Mouse (Mus musculus) kidney, embryonic 16.5 days (tissue): ENCODE measurements at regions not wholly inside any gene's neighbourhood (a gene's known extent, or its start where the extent isn't known, plus 50 kb on each side); places are given as distances from the start of the nearest gene placed in this dataset.

Experiments
- ATAC-seq: fragments of 200-750 bp; cut with Nextera tagmentation; 2 replicates; pipeline ENCODE4 v1.8.0; 2017; ENCODE audit warnings: moderate TSS enrichment; ENCODE audit not compliant: low FRiP score, low TSS enrichment
- H3K27ac ChIP-seq: fragments of 300-500 bp; sonication (generic); 2 replicates; pipeline ENCODE4 v1.5.1; 2014; ENCODE audit warnings: low read length
- H3K27me3 ChIP-seq: fragments of 300-500 bp; sonication (generic); 2 replicates; pipeline ENCODE4 v1.6.1; 2014; ENCODE audit warnings: low read length, control low read depth, mixed read lengths; ENCODE audit not compliant: insufficient read depth
- H3K36me3 ChIP-seq: fragments of 300-500 bp; sonication (generic); 2 replicates; pipeline ENCODE4 v1.6.1; 2014; ENCODE audit warnings: low read length, control low read depth, mixed read lengths; ENCODE audit not compliant: insufficient read depth
- H3K4me1 ChIP-seq: fragments of 300-500 bp; sonication (generic); 2 replicates; pipeline ENCODE4 v1.6.1; 2014; ENCODE audit warnings: low read length, control low read depth, mixed read lengths; ENCODE audit not compliant: insufficient read depth
- H3K4me2 ChIP-seq: fragments of 300-500 bp; sonication (generic); replicated peaks from 2 replicates; pipeline ENCODE4 v1.6.1; 2014; ENCODE audit warnings: low read depth, low read length
- H3K4me3 ChIP-seq: fragments of 300-500 bp; sonication (generic); 2 replicates; pipeline ENCODE4 v1.5.1; 2014; ENCODE audit warnings: mild to moderate bottlenecking, low read length
- H3K9ac ChIP-seq: fragments of 300-500 bp; sonication (generic); replicated peaks from 2 replicates; pipeline ENCODE4 v1.6.1; 2014; ENCODE audit warnings: low read length
- H3K9me3 ChIP-seq: fragments of 300-500 bp; sonication (generic); 2 replicates; pipeline ENCODE4 v1.6.1; 2016; ENCODE audit warnings: low read length, control low read depth
- WGBS: fragments of 180-500 bp; shearing (Covaris S2); extraction: QIAGEN DNeasy Blood & Tissue Kit; methylation state at CpG from one replicate; pipeline ENCODE4 v1.1.7; 2014; 5-methylcytosine and 5-hydroxymethylcytosine counted together

DNA sequence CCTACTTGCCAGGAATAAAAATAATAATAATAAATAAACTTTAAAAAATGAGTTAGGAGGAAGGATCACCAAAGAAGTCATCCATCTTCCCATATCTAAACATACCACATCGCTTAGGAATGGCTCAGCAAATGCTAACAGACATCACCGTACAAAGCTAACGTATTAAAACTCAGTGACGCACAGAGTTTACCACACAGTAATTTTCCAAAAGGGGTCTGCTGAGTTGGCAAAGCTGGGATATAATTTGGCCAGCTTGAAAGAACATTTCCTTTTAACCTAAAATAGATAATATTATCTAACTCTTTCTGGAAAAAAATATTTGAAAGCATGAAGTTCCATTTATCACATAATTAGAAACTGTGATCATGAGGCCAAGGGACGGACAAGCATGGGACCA lies 268.6 kb downstream of the Nfkbiz start:
- no peak overlapping the region for H3K4me2 ChIP-seq
- no peak for ATAC-seq
- no peaks in the 10 kb centered on the region for H3K9me3 ChIP-seq
- peaks cover 6% of the 10 kb centered on the region for H3K4me1 ChIP-seq
- no peaks in the 10 kb centered on the region for H3K36me3 ChIP-seq
- no peaks in the 10 kb centered on the region for H3K27me3 ChIP-seq
- WGBS = 70% methylated on average over 5 of the region's 5 CpGs
- H3K9ac ChIP-seq = no peak overlapping the region
- H3K27ac ChIP-seq = no peak overlapping the region
- H3K4me3 ChIP-seq = no peak overlapping the region

GRCm38 (mm10) chr16:55555821-55556535 lies 258.2 kb upstream of the Zpld1 start:
- H3K4me2 ChIP-seq = no peak overlapping the region
- WGBS = 70% methylated on average over 10 of the region's 10 CpGs

GRCm38 (mm10) chr16:55555224-55555623 lies 257.4 kb upstream of the Zpld1 start:
- Histone ChIP-seq H3K4me2 (no peak overlapping the region), H3K4me3 (no peak overlapping the region), H3K36me3 (no peaks in the 10 kb centered on the region), H3K9me3 (no peaks in the 10 kb centered on the region), H3K4me1 (no peaks in the 10 kb centered on the region), H3K27ac (no peak overlapping the region), H3K27me3 (no peaks in the 10 kb centered on the region), H3K9ac (no peak overlapping the region)
- no peak for ATAC-seq
- WGBS = 67% methylated on average over 6 of the region's 6 CpGs

More at GRCm38 (mm10) chr16:55555821-55556535, 258.2 kb upstream of the Zpld1 start:
- Histone ChIP-seq H3K9ac (no peak overlapping the region), H3K9me3 (no peaks in the 10 kb centered on the region), H3K27ac (no peak overlapping the region), H3K36me3 (no peaks in the 10 kb centered on the region), H3K4me1 (no peaks in the 10 kb centered on the region), H3K4me3 (no peak overlapping the region), H3K27me3 (no peaks in the 10 kb centered on the region)
- no peak for ATAC-seq

DNA sequence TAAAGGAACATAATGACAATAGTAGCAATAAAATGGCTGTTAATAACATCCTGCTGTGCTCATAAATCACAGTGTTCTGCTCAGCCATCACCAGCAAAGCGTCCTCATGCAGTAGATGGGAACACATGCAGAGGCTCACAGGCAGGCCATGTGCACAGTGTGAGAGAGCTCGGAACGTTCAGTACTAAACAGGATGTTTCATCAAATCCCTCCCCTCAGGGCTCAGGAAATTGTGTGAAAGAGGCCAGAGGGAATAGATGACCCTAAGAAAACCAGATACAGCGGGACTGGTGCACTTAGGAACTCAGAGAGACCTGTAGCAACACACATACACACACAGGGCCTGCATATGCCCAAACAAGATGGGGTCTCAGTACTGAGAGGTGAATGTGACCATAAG lies 256.1 kb upstream of the Zpld1 start:
- no peaks in the 10 kb centered on the region for H3K4me1 ChIP-seq
- 62% methylated on average over 4 of the region's 4 CpGs for WGBS
- no peaks in the 10 kb centered on the region for H3K36me3 ChIP-seq
- no peak overlapping the region for H3K9ac ChIP-seq
- no peaks in the 10 kb centered on the region for H3K9me3 ChIP-seq
- H3K4me3 ChIP-seq = no peak overlapping the region
- no peak overlapping the region for H3K27ac ChIP-seq
- no peaks in the 10 kb centered on the region for H3K27me3 ChIP-seq
- ATAC-seq = no peak
- H3K4me2 ChIP-seq = no peak overlapping the region

- H3K9ac ChIP-seq = no peak overlapping the region
- H3K27me3 ChIP-seq = no peaks in the 10 kb centered on the region
- no peak overlapping the region for H3K4me3 ChIP-seq
- H3K27ac ChIP-seq = no peak overlapping the region
- no peaks in the 10 kb centered on the region for H3K9me3 ChIP-seq
- H3K36me3 ChIP-seq = no peaks in the 10 kb centered on the region
- 87% methylated on average over 1 of the region's 1 CpGs for WGBS
- H3K4me2 ChIP-seq = no peak overlapping the region
- ATAC-seq = no peak
- H3K4me1 ChIP-seq = no peaks in the 10 kb centered on the region
Measured at GRCm38 (mm10) chr16:55551348-55551747, 253.6 kb upstream of the Zpld1 start.

DNA sequence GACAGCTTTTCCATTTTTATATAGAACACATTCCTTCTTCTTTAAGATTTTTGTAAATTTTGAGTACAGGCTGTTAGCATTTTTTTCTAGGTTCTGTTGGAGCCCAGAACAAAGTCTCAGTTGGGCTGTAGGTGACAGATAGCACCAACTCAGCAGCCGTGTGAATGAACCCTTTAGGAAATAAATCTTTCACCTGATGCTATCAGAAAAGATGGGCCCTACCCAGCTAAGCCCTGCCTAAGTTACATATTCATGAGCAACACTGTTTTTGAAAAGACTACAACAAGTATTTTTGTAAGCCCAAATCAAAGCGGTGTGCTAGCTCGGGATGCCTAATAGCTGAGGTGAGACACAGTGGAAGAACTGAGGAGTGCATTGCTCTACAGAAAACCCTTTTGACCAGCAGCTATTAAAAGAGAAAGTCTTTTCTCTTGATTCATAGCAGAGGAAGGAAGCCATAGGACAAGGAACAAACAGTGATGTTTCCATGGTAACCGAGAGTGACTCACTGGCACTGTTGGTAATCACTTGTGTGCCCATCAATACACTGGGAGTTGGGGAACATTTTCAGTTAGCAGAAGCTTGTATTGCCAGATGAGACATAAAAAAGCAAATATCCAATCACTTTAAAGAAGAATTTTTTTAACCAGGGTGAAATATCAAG lies 253.0 kb upstream of the Zpld1 start:
- Histone ChIP-seq H3K36me3 (no peaks in the 10 kb centered on the region), H3K4me2 (no peak overlapping the region), H3K27ac (no peak overlapping the region), H3K9ac (no peak overlapping the region), H3K4me3 (no peak overlapping the region), H3K4me1 (no peaks in the 10 kb centered on the region), H3K27me3 (no peaks in the 10 kb centered on the region), H3K9me3 (no peaks in the 10 kb centered on the region)
- ATAC-seq = no peak
- WGBS = 70% methylated on average over 4 of the region's 4 CpGs

DNA sequence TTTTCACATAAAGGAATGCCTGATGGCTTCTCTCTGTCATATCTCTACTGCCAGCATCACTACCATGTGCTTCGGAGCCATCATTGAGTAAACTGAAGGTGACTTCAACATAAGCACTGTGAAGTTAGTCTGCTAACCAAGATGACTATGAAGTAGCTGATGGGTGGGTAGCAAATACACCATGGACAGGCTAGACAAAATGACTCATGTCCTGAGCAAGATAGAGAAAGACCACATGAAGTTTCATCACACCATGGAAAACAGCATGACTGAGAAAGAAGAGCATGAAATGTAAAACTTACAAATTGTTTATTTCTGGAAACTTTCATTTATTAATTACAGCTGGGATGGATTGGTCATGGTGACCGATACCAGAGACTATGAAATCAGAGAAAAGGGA lies 249.3 kb upstream of the Zpld1 start:
- no peak for ATAC-seq
- H3K4me1 ChIP-seq = no peaks in the 10 kb centered on the region
- no peak overlapping the region for H3K27ac ChIP-seq
- WGBS = 92% methylated on average over 2 of the region's 2 CpGs
- no peaks in the 10 kb centered on the region for H3K27me3 ChIP-seq
- H3K4me3 ChIP-seq = no peak overlapping the region
- H3K4me2 ChIP-seq = no peak overlapping the region
- no peaks in the 10 kb centered on the region; the same call in 1 of the 2 replicates for H3K9me3 ChIP-seq
- no peak overlapping the region for H3K9ac ChIP-seq
- H3K36me3 ChIP-seq = no peaks in the 10 kb centered on the region

GRCm38 (mm10) chr16:55540336-55541015 lies 242.7 kb upstream of the Zpld1 start:
- no peak for ATAC-seq
- no peak overlapping the region for H3K4me2 ChIP-seq

DNA sequence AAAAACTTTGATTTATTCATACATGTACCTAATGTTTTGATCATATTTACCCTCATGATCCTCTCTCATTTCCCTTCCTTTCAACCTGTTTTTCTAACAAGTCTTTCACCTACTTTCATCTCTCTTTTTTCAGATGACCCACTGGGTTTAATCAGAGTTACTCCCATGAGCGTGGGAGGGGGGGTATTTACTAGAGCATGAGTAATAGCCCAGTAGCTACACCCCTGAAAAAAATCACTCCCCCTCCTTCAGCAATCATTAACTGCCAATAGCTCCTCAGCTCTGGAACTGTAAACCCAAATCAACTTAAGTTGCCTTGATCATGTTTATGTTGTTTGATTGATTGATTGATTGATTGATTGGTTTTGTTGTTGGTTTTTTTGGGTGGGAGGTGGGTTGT lies 241.4 kb upstream of the Zpld1 start:
- Histone ChIP-seq H3K4me2 (no peak overlapping the region), H3K4me3 (no peak overlapping the region), H3K9me3 (no peaks in the 10 kb centered on the region; the same call in 1 of the 2 replicates), H3K27me3 (no peaks in the 10 kb centered on the region), H3K27ac (no peak overlapping the region), H3K36me3 (no peaks in the 10 kb centered on the region), H3K9ac (no peak overlapping the region), H3K4me1 (no peaks in the 10 kb centered on the region)
- WGBS = 50% methylated on average over 1 of the region's 1 CpGs
- ATAC-seq = no peak

More at GRCm38 (mm10) chr16:55540336-55541015, 242.7 kb upstream of the Zpld1 start:
- no peak overlapping the region for H3K4me3 ChIP-seq
- 89% methylated on average over 3 of the region's 3 CpGs for WGBS
- H3K9ac ChIP-seq = no peak overlapping the region
- H3K36me3 ChIP-seq = no peaks in the 10 kb centered on the region
- no peaks in the 10 kb centered on the region for H3K4me1 ChIP-seq
- H3K27ac ChIP-seq = no peak overlapping the region
- no peaks in the 10 kb centered on the region; the same call in 1 of the 2 replicates for H3K9me3 ChIP-seq
- no peaks in the 10 kb centered on the region for H3K27me3 ChIP-seq

DNA sequence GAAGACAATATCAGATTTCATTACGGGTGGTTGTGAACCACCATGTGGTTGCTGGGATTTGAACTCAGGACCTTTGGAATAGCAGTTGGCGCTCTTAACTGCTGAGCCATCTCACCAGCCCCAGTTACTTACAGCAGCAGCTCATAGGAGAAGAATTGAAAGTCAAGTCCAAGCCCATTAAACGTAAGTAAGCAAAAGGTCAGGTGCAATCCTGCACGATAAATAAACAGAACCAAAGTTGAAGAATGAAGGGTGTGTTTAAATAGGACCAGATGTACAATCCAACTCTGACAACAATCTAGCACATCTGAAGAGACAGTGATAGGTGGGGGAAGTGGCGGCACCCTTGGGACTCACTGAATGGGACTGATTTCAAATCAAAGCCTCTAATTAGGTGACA lies 239.8 kb upstream of the Zpld1 start:
- Histone ChIP-seq H3K4me1 (no peaks in the 10 kb centered on the region), H3K9ac (no peak overlapping the region), H3K36me3 (no peaks in the 10 kb centered on the region), H3K4me3 (no peak overlapping the region), H3K27ac (no peak overlapping the region), H3K9me3 (no peaks in the 10 kb centered on the region), H3K27me3 (no peaks in the 10 kb centered on the region), H3K4me2 (no peak overlapping the region)
- no peak for ATAC-seq
- 85% methylated on average over 5 of the region's 5 CpGs for WGBS
